Mouse (Mus musculus): ENCODE measurements around the gene Ntrk3. TPM values are rescaled to one million over a fixed set of nuclear protein-coding genes. Genes with fewer than 3 reads are reported as not detected.

Ntrk3 gene
- polyA plus RNA-seq (2015; fragmentation: Nextera tagmentation; extraction: Ambion mirVana), result 1.2 and 1.9 TPM in 2 replicates

DNA sequence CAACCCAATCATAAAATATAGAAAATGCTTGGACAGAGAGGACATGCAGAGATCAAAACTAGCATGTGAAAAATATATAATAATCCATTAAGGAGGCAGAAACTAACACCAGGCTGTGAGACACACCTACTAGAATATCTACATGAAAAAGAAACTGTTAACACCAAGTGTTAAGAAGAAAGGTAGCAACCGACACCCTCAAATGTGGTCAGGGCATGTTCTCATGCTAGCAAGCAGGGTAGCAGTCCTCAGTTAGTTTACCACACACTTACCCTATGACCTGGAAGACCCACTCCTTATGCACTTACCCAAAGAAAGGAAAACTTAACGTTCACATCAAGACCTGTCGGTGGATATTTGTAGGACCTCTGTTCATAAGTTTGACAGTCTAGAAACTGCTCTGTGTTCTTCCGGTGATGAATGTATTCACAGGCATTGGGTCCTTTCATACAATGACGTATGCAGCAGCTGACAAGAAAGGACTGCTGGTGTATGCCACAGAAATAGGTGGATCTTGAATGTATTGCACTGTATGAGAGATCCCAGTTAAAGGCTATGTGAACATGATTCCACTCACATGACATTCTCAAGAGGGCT lies at the start of gene Ntrk3:
TSS of gene Ntrk3 (minus strand) at position 399 of the 597 bp plus-strand sequence.
- Histone ChIP-seq H3K4me1 (replicated peaks; ENCODE audit: control insufficient read depth, insufficient read depth, low read length) (no peaks in the 10 kb centered on the region), H3K27me3 (replicated peaks; ENCODE audit: control insufficient read depth, insufficient read depth, low read length) (no peaks in the 10 kb centered on the region), H3K27ac (ENCODE audit: low read depth, low read length) (no peak within 1 kb of the TSS), H3K9ac (ENCODE audit: low read depth, low read length) (no peak within 1 kb of the TSS), H3K9me3 (ENCODE audit: control insufficient read depth) (no peaks in the 10 kb centered on the region), H3K4me3 (ENCODE audit: low read depth, low read length) (no peak within 1 kb of the TSS), H3K36me3 (ENCODE audit: control insufficient read depth, insufficient read depth) (no peaks in the 10 kb centered on the region), H3K4me2 (replicated peaks; ENCODE audit: low read depth) (no peak within 1 kb of the TSS)
- ATAC-seq, result no peak
- WGBS, result 83% methylated on average over 5 of the region's 5 CpGs
- no peak for TF ChIP-seq CTCF (IDR thresholded peaks at IDR 0.05; ENCODE audit: low read depth)

DNA sequence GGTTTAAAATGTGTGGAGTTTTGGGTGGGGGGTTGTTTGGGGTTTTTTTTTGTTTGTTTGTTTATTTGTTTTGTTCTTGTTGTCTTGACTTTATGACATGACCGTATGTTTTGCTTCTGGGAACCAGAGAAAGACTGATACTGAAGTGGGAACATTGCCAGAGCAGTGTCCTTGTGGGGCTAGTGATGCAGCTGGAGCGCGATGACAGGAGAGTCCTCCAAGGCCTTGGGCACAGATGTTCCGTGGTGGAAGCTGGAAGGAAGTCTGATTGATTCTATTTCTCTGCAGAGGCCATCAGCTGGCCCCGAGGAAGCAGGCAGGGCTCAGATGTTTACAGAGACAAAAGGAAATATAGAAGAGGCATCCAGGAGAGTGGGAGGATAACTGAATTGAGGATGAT lies 48.1 kb upstream of the Ntrk3 start:
- H3K9ac ChIP-seq (ENCODE audit: low read depth, low read length), result no peak overlapping the region
- H3K36me3 ChIP-seq (ENCODE audit: control insufficient read depth, insufficient read depth), result peaks cover 21% of the 10 kb centered on the region
- no peak overlapping the region for H3K4me3 ChIP-seq (ENCODE audit: low read depth, low read length)
- no peaks in the 10 kb centered on the region for H3K9me3 ChIP-seq (ENCODE audit: control insufficient read depth)
- peaks cover 7% of the 10 kb centered on the region; the same call in 1 of the 2 replicates for H3K4me1 ChIP-seq (replicated peaks; ENCODE audit: control insufficient read depth, insufficient read depth, low read length)
- no peaks in the 10 kb centered on the region for H3K27me3 ChIP-seq (replicated peaks; ENCODE audit: control insufficient read depth, insufficient read depth, low read length)
- WGBS, result 62% methylated on average over 5 of the region's 5 CpGs
- ATAC-seq, result no peak
- no peak overlapping the region for H3K27ac ChIP-seq (ENCODE audit: low read depth, low read length)
- no peak for TF ChIP-seq CTCF (IDR thresholded peaks at IDR 0.05; ENCODE audit: low read depth)
- H3K4me2 ChIP-seq (replicated peaks; ENCODE audit: low read depth), result no peak overlapping the region

DNA sequence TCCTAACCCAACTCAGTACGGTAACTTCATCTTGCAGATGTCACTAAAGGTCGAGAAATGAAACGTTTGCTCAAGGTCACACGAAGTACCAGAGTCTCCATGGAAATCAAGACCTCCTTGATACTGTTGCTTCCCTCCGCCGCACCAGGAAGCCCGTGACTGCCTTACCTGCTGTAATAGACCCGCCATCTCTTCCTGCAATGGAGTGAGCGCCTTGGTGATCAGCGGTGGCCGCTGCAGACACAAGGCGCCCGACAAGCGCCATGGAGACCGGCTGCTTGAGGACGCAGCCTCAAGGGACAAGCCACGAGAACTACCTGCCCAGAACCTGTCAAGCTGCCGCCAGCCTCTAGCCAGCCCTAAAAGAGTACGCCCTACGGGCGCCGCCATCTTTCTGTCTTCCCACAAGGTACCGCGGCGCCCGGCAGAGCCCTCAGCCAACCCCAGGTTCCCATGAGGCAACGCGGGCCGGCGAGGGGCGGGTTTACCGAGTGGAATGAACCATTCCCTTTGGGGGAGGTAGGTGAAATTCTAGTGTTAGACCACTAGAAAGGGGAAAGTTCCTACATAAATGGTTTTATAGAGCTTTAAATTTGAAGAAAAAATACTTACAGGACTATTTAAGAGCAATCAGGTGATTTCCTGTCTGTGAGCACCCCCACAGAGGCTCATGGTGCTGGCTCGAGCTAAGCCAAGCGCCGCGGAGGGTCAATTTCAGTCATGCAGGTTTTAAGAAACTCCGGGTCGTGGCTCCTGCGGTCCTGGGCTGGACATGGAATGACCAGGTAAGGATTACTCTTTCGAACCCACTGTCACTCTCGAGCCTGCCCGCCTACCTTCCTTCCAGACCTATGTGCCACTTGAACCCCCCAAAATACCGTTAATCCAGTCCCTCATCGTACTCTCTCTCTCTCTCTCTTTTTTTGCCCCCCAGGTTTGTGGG lies 45.1 kb upstream of the Ntrk3 start, which contains the start of the genes Mrps11 and Mrpl46:
TSS of gene Mrps11 (plus strand) at position 481 of the 943 bp plus-strand sequence.
TSS of gene Mrpl46 (minus strand) at position 893 of the 943 bp plus-strand sequence.
- peak; percentile 98 for ATAC-seq
- Histone ChIP-seq H3K9me3 (ENCODE audit: control insufficient read depth) (no peaks in the 10 kb centered on the region), H3K27me3 (replicated peaks; ENCODE audit: control insufficient read depth, insufficient read depth, low read length) (no peaks in the 10 kb centered on the region), H3K27ac (ENCODE audit: low read depth, low read length) (peak within 1 kb of the TSS; percentile 11; the same call in 1 of the 2 replicates), H3K4me3 (ENCODE audit: low read depth, low read length) (peak within 1 kb of the TSS; percentile 97), H3K4me1 (replicated peaks; ENCODE audit: control insufficient read depth, insufficient read depth, low read length) (peaks cover 7% of the 10 kb centered on the region; the same call in 1 of the 2 replicates), H3K36me3 (ENCODE audit: control insufficient read depth, insufficient read depth) (peaks cover 26% of the 10 kb centered on the region), H3K4me2 (replicated peaks; ENCODE audit: low read depth) (peak within 1 kb of the TSS; percentile 93), H3K9ac (ENCODE audit: low read depth, low read length) (peak within 1 kb of the TSS; percentile 85)
- no peak for TF ChIP-seq CTCF (IDR thresholded peaks at IDR 0.05; ENCODE audit: low read depth)
- under 1% methylated on average over 44 of the region's 44 CpGs for WGBS

DNA sequence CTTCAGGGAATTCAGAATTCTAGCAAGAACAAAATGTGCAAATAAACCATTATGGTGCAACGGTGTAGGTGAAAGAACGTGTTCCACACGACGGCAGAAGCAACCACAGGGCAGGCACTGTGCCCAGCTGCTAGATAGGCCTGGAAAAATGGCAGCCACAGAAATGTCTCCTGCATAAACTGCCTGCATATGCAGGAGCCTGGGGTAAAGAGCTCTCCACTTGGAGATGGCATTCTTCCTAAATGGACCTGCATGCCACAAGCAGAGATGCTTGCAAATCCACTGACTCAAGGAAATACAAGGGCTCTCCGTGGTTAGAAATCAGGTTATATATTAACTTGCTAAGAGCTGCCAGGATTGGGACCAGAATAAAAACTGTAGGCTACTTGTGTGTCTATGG lies 40.9 kb upstream of the Ntrk3 start:
- H3K36me3 ChIP-seq (ENCODE audit: control insufficient read depth, insufficient read depth), result peaks cover 55% of the 10 kb centered on the region
- WGBS, result 84% methylated on average over 5 of the region's 5 CpGs
- no peaks in the 10 kb centered on the region for H3K27me3 ChIP-seq (replicated peaks; ENCODE audit: control insufficient read depth, insufficient read depth, low read length)
- H3K4me1 ChIP-seq (replicated peaks; ENCODE audit: control insufficient read depth, insufficient read depth, low read length), result peaks cover 7% of the 10 kb centered on the region; the same call in 1 of the 2 replicates
- H3K4me3 ChIP-seq (ENCODE audit: low read depth, low read length), result no peak overlapping the region
- no peak for TF ChIP-seq CTCF (IDR thresholded peaks at IDR 0.05; ENCODE audit: low read depth)
- no peak overlapping the region for H3K4me2 ChIP-seq (replicated peaks; ENCODE audit: low read depth)
- no peak for ATAC-seq
- no peak overlapping the region for H3K9ac ChIP-seq (ENCODE audit: low read depth, low read length)
- H3K27ac ChIP-seq (ENCODE audit: low read depth, low read length), result no peak overlapping the region
- H3K9me3 ChIP-seq (ENCODE audit: control insufficient read depth), result no peaks in the 10 kb centered on the region

DNA sequence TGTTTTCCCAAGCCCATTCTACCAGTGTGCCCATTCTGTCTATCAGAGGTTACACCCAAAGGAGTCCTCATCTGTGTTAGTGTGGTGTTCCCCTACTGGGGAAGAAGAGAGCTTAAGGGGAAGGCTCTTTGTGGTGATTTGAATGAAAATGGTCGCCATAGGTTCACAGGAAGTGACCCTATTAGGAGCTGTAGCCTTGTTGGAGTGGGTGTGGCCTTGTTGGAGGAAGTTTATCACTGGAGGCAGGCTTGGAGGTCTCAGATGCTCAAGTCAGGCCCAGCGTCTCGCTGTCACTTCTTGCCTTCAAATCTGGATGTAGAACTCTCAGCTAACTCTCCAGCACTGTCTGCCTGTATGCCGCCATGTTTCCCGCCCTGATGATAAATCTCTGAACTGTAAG lies 33.1 kb upstream of the Ntrk3 start:
- H3K4me2 ChIP-seq (replicated peaks; ENCODE audit: low read depth), result no peak overlapping the region
- no peaks in the 10 kb centered on the region for H3K9me3 ChIP-seq (ENCODE audit: control insufficient read depth)
- TF ChIP-seq CTCF (IDR thresholded peaks at IDR 0.05; ENCODE audit: low read depth), result no peak
- no peaks in the 10 kb centered on the region for H3K4me1 ChIP-seq (replicated peaks; ENCODE audit: control insufficient read depth, insufficient read depth, low read length)
- peaks cover 27% of the 10 kb centered on the region for H3K36me3 ChIP-seq (ENCODE audit: control insufficient read depth, insufficient read depth)
- no peak for ATAC-seq
- 0 out of 2 replicates have a peak, but pooled peaks cover 4% of the 10 kb centered on the region for H3K27me3 ChIP-seq (replicated peaks; ENCODE audit: control insufficient read depth, insufficient read depth, low read length)
- no peak overlapping the region for H3K27ac ChIP-seq (ENCODE audit: low read depth, low read length)
- no peak overlapping the region for H3K4me3 ChIP-seq (ENCODE audit: low read depth, low read length)
- H3K9ac ChIP-seq (ENCODE audit: low read depth, low read length), result no peak overlapping the region
- WGBS, result 93% methylated on average over 5 of the region's 5 CpGs

DNA sequence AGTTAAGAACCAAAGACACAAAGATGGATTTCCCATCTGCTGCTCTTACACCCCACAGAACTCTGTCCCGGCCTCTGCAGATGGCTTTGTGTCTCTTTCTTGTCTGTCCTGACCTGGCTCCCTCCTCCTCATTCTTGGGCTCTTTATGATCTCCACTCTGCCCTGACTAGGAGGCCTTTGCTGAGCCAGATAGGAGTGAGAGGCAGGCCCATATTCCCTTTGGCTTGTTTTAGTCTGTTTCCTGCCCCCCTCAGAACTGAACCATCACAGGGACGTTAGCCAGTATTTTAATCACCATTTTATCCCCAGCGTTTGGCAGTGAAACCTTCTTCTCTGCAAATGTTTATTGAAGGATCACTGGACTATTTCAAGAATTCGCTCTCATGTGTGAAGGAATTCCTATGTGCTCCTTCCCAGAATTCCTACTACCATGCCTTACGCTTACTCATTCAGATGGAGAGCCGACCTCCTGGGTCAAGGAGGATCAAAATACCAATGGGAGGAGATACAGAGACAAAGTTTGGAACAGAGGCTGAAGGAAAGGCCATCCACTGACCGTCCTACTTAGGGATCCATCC lies 31.4 kb upstream of the Ntrk3 start:
- ATAC-seq, result no peak
- H3K9ac ChIP-seq (ENCODE audit: low read depth, low read length), result no peak overlapping the region
- H3K4me1 ChIP-seq (replicated peaks; ENCODE audit: control insufficient read depth, insufficient read depth, low read length), result no peaks in the 10 kb centered on the region
- no peak for TF ChIP-seq CTCF (IDR thresholded peaks at IDR 0.05; ENCODE audit: low read depth)
- 23% methylated on average over 7 of the region's 7 CpGs for WGBS
- H3K4me3 ChIP-seq (ENCODE audit: low read depth, low read length), result no peak overlapping the region
- H3K36me3 ChIP-seq (ENCODE audit: control insufficient read depth, insufficient read depth), result peaks cover 10% of the 10 kb centered on the region
- no peak overlapping the region for H3K27ac ChIP-seq (ENCODE audit: low read depth, low read length)
- no peak overlapping the region for H3K4me2 ChIP-seq (replicated peaks; ENCODE audit: low read depth)
- no peaks in the 10 kb centered on the region for H3K9me3 ChIP-seq (ENCODE audit: control insufficient read depth)
- 0 out of 2 replicates have a peak, but pooled peaks cover 4% of the 10 kb centered on the region for H3K27me3 ChIP-seq (replicated peaks; ENCODE audit: control insufficient read depth, insufficient read depth, low read length)

All from intestine, postnatal 0 days (tissue).